Mouse (Mus musculus): ENCODE measurements at regions not wholly inside any gene's neighbourhood (a gene's known extent, or its start where the extent isn't known, plus 50 kb on each side); places are given as distances from the start of the nearest gene placed in this dataset.
"Not testable (repeated sequence)": the region's sequence is repeated elsewhere in the genome, so short reads cannot be mapped to it uniquely, and the experiment has no call there.

GRCm38 (mm10) chr8:30063148-30063547 is 2615.7 kb downstream of the Poteg start:
- no peak for DNase-seq (ENCODE audit: extremely low spot score in 1 of 2, low spot score in 1 of 2)

GRCm38 (mm10) chr8:30077726-30078125 is 2630.3 kb downstream of the Poteg start:
- no peak for DNase-seq (ENCODE audit: extremely low spot score in 1 of 2, low spot score in 1 of 2)

GRCm38 (mm10) chr8:30127766-30128165 is 2680.3 kb downstream of the Poteg start:
- no peak for DNase-seq (ENCODE audit: extremely low spot score in 1 of 2, low spot score in 1 of 2)

- no peak for DNase-seq (ENCODE audit: extremely low spot score in 1 of 2, low spot score in 1 of 2)
Observed at GRCm38 (mm10) chr8:30134999-30135398, 2687.5 kb downstream of the Poteg start.

- DNase-seq (ENCODE audit: extremely low spot score in 1 of 2, low spot score in 1 of 2): no peak
Observed at GRCm38 (mm10) chr8:30151181-30151844, 2703.8 kb downstream of the Poteg start.

- DNase-seq (ENCODE audit: extremely low spot score in 1 of 2, low spot score in 1 of 2): no peak
Observed at GRCm38 (mm10) chr8:30152921-30153320, 2705.5 kb downstream of the Poteg start.

GRCm38 (mm10) chr8:30171881-30172280 is 2724.4 kb downstream of the Poteg start:
- DNase-seq (ENCODE audit: extremely low spot score in 1 of 2, low spot score in 1 of 2): no peak

GRCm38 (mm10) chr8:30202746-30203145 is 2755.3 kb downstream of the Poteg start:
- not testable (repeated sequence) for DNase-seq (ENCODE audit: extremely low spot score in 1 of 2, low spot score in 1 of 2)

- DNase-seq (ENCODE audit: extremely low spot score in 1 of 2, low spot score in 1 of 2): peak; percentile 2 to 10
Observed at GRCm38 (mm10) chr8:30227354-30227753, 2779.9 kb downstream of the Poteg start.

GRCm38 (mm10) chr8:30233266-30233665 is 2785.8 kb downstream of the Poteg start:
- no peak for DNase-seq (ENCODE audit: extremely low spot score in 1 of 2, low spot score in 1 of 2)

- DNase-seq (ENCODE audit: extremely low spot score in 1 of 2, low spot score in 1 of 2): no peak
Observed at GRCm38 (mm10) chr8:30251797-30252196, 2804.3 kb downstream of the Poteg start.

- no peak for DNase-seq (ENCODE audit: extremely low spot score in 1 of 2, low spot score in 1 of 2)
Observed at GRCm38 (mm10) chr8:30269949-30270910, 2822.8 kb downstream of the Poteg start.

GRCm38 (mm10) chr8:30289169-30289568 is 2841.7 kb downstream of the Poteg start:
- peak in 1 of 2 experiments; percentile 7 for DNase-seq (ENCODE audit: extremely low spot score in 1 of 2, low spot score in 1 of 2)

- no peak for DNase-seq (ENCODE audit: extremely low spot score in 1 of 2, low spot score in 1 of 2)
Observed at GRCm38 (mm10) chr8:30331201-30331600, 2883.7 kb downstream of the Poteg start.

- no peak for DNase-seq (ENCODE audit: extremely low spot score in 1 of 2, low spot score in 1 of 2)
Observed at GRCm38 (mm10) chr8:30333352-30333751, 2885.9 kb downstream of the Poteg start.

GRCm38 (mm10) chr8:30359464-30359863 is 2912.0 kb downstream of the Poteg start:
- DNase-seq (ENCODE audit: extremely low spot score in 1 of 2, low spot score in 1 of 2): no peak

GRCm38 (mm10) chr8:30365721-30366120 is 2918.3 kb downstream of the Poteg start:
- no peak for DNase-seq (ENCODE audit: extremely low spot score in 1 of 2, low spot score in 1 of 2)

GRCm38 (mm10) chr8:30391936-30392335 is 2944.5 kb downstream of the Poteg start:
- no peak for DNase-seq (ENCODE audit: extremely low spot score in 1 of 2, low spot score in 1 of 2)

GRCm38 (mm10) chr8:30439423-30439822 is 2989.1 kb upstream of the 5930422O12Rik start:
- no peak for DNase-seq (ENCODE audit: extremely low spot score in 1 of 2, low spot score in 1 of 2)

- DNase-seq (ENCODE audit: extremely low spot score in 1 of 2, low spot score in 1 of 2): no peak
Observed at GRCm38 (mm10) chr8:30441821-30442220, 2986.7 kb upstream of the 5930422O12Rik start.

GRCm38 (mm10) chr8:30443874-30444273 is 2984.6 kb upstream of the 5930422O12Rik start:
- no peak for DNase-seq (ENCODE audit: extremely low spot score in 1 of 2, low spot score in 1 of 2)

All from layer of hippocampus, postnatal 25 days (tissue).